Mouse (Mus musculus) limb, embryonic 11.5 days (tissue): ENCODE measurements around the gene Snupn. TPM values are rescaled to one million over a fixed set of nuclear protein-coding genes. Genes with fewer than 3 reads are reported as not detected.
A peak's percentile ranks its signal among the peaks of the same experiment; 100 is the strongest.

Experiments used
- ATAC-seq: fragments of 200-750 bp; cut with Nextera tagmentation; 2 replicates; pipeline ENCODE4 v1.8.0; 2017; ENCODE audit warnings: low read depth; ENCODE audit not compliant: insufficient number of reproducible peaks, low FRiP score, low TSS enrichment
- DNase-seq: peaks from one replicate; pipeline ENCODE4 v3.0.0-alpha.2; 2015; ENCODE audit warnings: low spot score
- H3K27ac ChIP-seq: fragments of 300-500 bp; sonication (generic); replicated peaks from 2 replicates; pipeline ENCODE4 v1.5.1; 2014; ENCODE audit warnings: low read depth, mild to moderate bottlenecking, low read length
- H3K27me3 ChIP-seq: fragments of 300-500 bp; sonication (generic); 2 replicates; pipeline ENCODE4 v1.6.1; 2014; ENCODE audit warnings: mild to moderate bottlenecking, low read length, mixed read lengths; ENCODE audit not compliant: control insufficient read depth, insufficient read depth
- H3K36me3 ChIP-seq: fragments of 300-500 bp; sonication (generic); 2 replicates; pipeline ENCODE4 v1.6.1; 2014; ENCODE audit warnings: mild to moderate bottlenecking, low read length, moderate library complexity, mixed read lengths; ENCODE audit not compliant: control insufficient read depth, insufficient read depth
- H3K4me1 ChIP-seq: fragments of 300-500 bp; sonication (generic); 2 replicates; pipeline ENCODE4 v1.6.1; 2014; ENCODE audit warnings: low read length, mixed read lengths; ENCODE audit not compliant: control insufficient read depth, insufficient read depth
- H3K4me2 ChIP-seq: fragments of 300-500 bp; sonication (generic); 2 replicates; pipeline ENCODE4 v1.6.1; 2014; ENCODE audit warnings: low read depth, mild to moderate bottlenecking, moderate library complexity; ENCODE audit not compliant: severe bottlenecking
- H3K4me3 ChIP-seq: fragments of 300-500 bp; sonication (generic); 2 replicates; pipeline ENCODE4 v1.5.1; 2014; ENCODE audit warnings: low read depth, low read length
- H3K9ac ChIP-seq: fragments of 300-500 bp; sonication (generic); 2 replicates; pipeline ENCODE4 v1.6.1; 2014; ENCODE audit warnings: mild to moderate bottlenecking, low read length
- H3K9me3 ChIP-seq: fragments of 300-500 bp; sonication (generic); 2 replicates; pipeline ENCODE4 v1.6.1; 2016; ENCODE audit warnings: low read length; ENCODE audit not compliant: control insufficient read depth
- WGBS: fragments of 180-500 bp; shearing (Covaris S2); extraction: QIAGEN DNeasy Blood & Tissue Kit; methylation state at CpG from one replicate; pipeline ENCODE4 v1.1.7; 2014; 5-methylcytosine and 5-hydroxymethylcytosine counted together
- polyA plus RNA-seq: library from polyadenylated mRNA; unstranded; fragments of >200 nt; fragmentation: Nextera tagmentation; extraction: Ambion mirVana; gene quantifications from 2 replicates; pipeline ENCODE4 v1.2.1, GENCODE M21; 2014

The Snupn gene
- polyA plus RNA-seq, 1 experiment from 2014 or later: 30.2 TPM

DNA sequence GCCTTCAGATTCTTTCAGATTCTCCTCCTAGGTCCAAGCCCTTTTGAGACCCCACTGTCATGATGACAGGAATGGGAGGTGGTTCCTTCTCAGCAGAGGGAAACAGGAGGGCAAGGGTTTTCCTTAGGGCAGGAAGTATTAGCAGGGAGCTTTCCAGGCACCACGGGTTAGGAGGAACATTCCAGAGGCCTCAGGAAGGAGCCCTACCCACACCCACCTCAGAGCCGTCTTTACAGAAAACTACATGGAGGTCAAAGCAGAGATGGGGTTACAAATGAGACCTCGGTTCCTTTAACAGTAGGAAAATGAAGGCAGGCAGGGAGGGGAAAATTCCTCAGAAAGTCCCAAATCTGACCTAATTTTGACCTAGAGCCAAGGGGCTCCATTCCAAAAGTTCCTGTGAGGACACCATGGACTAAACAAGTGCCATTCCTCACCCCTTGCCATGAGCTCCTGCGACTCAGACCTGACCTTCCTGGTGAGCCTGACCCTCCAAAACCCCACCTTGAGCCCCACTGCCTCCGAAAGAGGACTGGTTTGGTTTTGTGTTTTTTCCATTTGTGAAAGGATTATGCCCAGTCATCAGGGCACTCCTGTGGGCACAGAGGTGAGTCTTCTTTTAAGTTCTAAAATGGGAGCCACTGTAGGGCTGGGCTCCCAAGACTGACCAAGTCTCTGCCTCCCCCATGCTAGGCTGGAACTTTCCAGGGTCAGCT, 34.8 kb upstream of the Snupn start:
- Histone ChIP-seq H3K4me3 (no peak overlapping the region), H3K9ac (no peak overlapping the region), H3K36me3 (peaks cover 6% of the 10 kb centered on the region; the same call in 1 of the 2 replicates), H3K27me3 (no peaks in the 10 kb centered on the region), H3K9me3 (no peaks in the 10 kb centered on the region), H3K4me2 (no peak overlapping the region), H3K27ac (no peak overlapping the region), H3K4me1 (no peaks in the 10 kb centered on the region)
- 79% methylated on average over 5 of the region's 5 CpGs for WGBS
- ATAC-seq: no peak
- DNase-seq: no peak

DNA sequence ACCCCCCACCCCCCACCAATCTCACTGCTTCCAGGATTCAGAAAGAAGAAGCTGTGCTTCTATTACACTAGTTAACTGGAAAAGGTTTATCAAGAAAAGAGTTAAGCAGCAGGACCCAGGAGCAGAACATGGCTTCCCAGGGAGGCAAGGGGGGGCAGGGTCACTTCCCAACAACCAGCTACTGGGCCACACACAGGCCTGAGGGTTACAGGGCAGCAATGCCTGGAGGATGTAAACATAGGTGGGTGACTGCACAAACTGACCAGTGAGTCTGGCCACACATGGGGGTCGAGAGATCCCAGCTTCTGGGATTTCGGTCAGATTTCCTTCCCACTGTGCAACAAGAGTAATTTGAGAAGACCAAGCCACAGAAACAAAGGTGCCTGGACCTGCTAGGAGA, 33.5 kb upstream of the Snupn start:
- DNase-seq (no peak), ATAC-seq (no peak)
- Histone ChIP-seq H3K9me3 (no peaks in the 10 kb centered on the region), H3K9ac (no peak overlapping the region), H3K4me1 (no peaks in the 10 kb centered on the region), H3K4me3 (no peak overlapping the region), H3K27me3 (no peaks in the 10 kb centered on the region), H3K27ac (no peak overlapping the region), H3K4me2 (no peak overlapping the region), H3K36me3 (peaks cover 8% of the 10 kb centered on the region; the same call in 1 of the 2 replicates)
- WGBS: 61% methylated on average over 2 of the region's 2 CpGs

- ATAC-seq (no peak), DNase-seq (no peak)
- peaks cover 8% of the 10 kb centered on the region; the same call in 1 of the 2 replicates for H3K36me3 ChIP-seq
- no peaks in the 10 kb centered on the region for H3K4me1 ChIP-seq
- no peak overlapping the region for H3K9ac ChIP-seq
- no peak overlapping the region for H3K27ac ChIP-seq
- H3K27me3 ChIP-seq: no peaks in the 10 kb centered on the region
- no peak overlapping the region for H3K4me2 ChIP-seq
- no peak overlapping the region for H3K4me3 ChIP-seq
- no peaks in the 10 kb centered on the region for H3K9me3 ChIP-seq
- 93% methylated on average over 13 of the region's 13 CpGs for WGBS
These were observed 32.2 kb upstream of the Snupn start for GRCm38 (mm10) chr9:56918466-56918865.

DNA sequence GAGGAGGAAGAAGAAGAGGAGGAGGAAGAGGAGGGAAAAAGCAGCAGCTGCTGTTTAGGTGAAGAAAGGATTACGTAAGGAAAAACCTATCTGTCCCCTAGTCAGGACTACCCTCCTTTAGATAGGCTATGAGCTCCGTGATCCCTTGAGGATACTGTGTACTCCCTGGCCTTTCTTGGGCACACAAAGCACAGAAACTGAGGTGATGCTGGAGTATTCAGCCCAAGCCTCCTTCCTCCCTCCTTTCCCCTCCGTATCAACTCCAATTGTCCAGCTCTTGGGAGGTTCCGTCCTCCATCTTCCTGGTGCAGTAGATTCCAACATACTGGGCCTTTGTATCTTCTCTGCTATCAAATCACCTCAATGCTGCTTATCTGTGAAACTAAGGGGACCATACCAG, 27.9 kb upstream of the Snupn start:
- no peak overlapping the region for H3K4me2 ChIP-seq
- DNase-seq (no peak), ATAC-seq (no peak)
- H3K4me1 ChIP-seq: peaks cover 28% of the 10 kb centered on the region
- peaks cover 4% of the 10 kb centered on the region; the same call in 1 of the 2 replicates for H3K36me3 ChIP-seq
- WGBS: 91% methylated on average over 4 of the region's 4 CpGs
- no peak overlapping the region for H3K9ac ChIP-seq
- H3K4me3 ChIP-seq: no peak overlapping the region
- no peaks in the 10 kb centered on the region for H3K27me3 ChIP-seq
- no peak overlapping the region for H3K27ac ChIP-seq
- H3K9me3 ChIP-seq: no peaks in the 10 kb centered on the region

DNA sequence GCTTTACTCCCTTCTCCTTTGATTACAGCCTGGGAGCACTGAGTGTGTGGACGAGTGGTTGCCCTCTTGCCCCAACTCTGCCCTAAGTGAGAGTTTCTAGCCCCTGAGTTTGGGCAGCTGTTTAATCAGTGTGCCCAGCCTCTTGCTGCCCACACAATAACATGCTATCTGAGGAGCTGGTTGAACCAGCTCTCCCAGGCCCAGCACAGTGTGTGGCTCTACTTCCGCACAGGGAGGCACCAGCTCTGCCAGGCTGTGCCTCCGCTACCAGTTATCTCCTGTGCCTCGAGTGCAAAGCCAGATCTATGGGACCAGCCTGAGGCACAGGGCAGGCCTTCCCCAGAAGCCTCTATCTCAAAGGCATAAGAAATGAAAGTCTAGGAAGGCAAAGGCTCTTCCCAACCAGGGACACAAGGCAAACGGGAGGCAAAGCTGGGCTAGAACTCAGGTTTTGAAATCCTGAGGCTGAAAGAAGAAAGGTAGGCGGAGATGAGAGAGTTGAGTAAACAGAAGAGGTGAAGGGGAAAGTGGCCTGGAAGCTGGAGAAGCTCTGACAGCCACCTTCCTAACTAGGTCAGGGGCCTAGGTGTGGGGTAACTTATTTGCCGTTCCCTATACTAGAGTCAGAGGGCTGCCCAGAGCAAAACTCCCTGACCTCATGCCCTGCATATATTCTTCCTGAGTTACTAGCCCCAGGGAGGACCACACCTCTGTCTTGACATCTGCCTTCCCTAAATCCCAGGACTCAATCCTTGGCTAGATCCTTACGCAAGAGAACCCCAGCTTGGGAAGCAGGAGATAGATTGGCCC, 26.6 kb upstream of the Snupn start:
- no peaks in the 10 kb centered on the region for H3K9me3 ChIP-seq
- H3K27me3 ChIP-seq: no peaks in the 10 kb centered on the region
- H3K4me2 ChIP-seq: peak overlapping the region; percentile 58
- no peak for ATAC-seq
- H3K4me1 ChIP-seq: peaks cover 30% of the 10 kb centered on the region
- peaks cover 4% of the 10 kb centered on the region; the same call in 1 of the 2 replicates for H3K36me3 ChIP-seq
- WGBS: 70% methylated on average over 8 of the region's 8 CpGs
- H3K9ac ChIP-seq: peak overlapping the region; percentile 51
- no peak overlapping the region for H3K27ac ChIP-seq
- H3K4me3 ChIP-seq: peak overlapping the region; percentile 15
- no peak for DNase-seq

DNA sequence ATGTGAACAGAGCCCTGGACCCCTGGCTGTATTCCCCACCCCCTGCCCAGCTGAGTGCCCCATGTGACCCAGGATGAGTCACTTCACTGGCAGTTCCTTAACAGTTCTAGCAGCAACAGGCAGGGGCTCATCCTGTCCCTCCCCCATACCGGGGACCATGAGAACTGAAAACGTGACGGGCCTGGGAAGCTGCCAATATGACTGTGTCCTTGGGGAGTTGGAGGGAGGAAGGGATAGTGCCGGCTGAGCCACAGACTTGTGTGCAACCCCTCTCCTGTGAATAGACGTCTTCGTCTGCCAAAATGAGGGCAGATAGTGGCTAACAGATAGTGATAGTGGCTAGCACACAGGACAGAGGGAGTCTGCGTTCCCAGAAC, 26.0 kb upstream of the Snupn start:
- H3K27ac ChIP-seq: no peak overlapping the region
- H3K9ac ChIP-seq: no peak overlapping the region
- peak overlapping the region; percentile 15 for H3K4me3 ChIP-seq
- DNase-seq (no peak), ATAC-seq (no peak)
- 39% methylated on average over 7 of the region's 7 CpGs for WGBS
- peaks cover 30% of the 10 kb centered on the region for H3K4me1 ChIP-seq
- peaks cover 4% of the 10 kb centered on the region; the same call in 1 of the 2 replicates for H3K36me3 ChIP-seq
- peak overlapping the region; percentile 58 for H3K4me2 ChIP-seq
- no peaks in the 10 kb centered on the region for H3K9me3 ChIP-seq
- H3K27me3 ChIP-seq: no peaks in the 10 kb centered on the region

DNA sequence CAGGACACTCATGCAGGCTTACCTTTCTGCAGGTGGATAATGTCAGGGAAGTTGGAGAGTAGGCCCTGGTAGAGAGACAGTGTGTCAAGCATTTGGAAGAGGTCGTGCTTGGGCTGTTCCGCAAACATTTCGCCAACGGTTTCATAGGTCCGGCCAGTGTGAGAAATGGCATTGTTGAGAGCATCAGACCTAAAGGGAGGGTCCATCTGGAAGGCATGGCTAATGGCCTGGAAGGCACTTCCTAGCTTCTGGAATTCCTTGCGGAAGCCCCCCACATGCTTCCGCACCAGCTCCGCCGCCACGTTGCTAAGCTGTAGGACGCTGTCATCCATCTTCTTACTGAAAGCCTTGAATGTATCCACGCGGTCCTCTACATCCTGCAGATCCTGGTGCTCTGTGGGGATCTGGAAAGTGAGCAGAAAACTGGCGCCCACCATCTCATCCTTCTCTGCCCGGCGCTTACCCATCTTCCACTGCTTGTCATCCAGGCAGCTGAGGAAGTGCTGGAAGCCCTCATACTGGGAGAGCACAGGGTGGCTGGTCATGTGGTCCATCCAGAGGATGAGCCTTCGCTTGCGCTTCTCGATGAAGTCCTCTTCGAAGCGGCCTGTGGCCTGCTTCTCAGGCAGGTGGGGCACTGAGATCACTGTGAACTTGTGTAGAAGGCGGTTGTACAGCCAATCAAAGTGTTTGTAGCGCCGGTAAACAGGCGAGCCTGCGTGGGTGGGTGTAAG, 25.2 kb upstream of the Snupn start:
- 91% methylated on average over 26 of the region's 26 CpGs for WGBS
- DNase-seq: no peak
- H3K4me2 ChIP-seq: peak overlapping the region; percentile 58
- H3K27me3 ChIP-seq: no peaks in the 10 kb centered on the region
- no peak overlapping the region for H3K27ac ChIP-seq
- peaks cover 30% of the 10 kb centered on the region for H3K4me1 ChIP-seq
- no peak overlapping the region for H3K9ac ChIP-seq
- ATAC-seq: no peak
- H3K36me3 ChIP-seq: peaks cover 4% of the 10 kb centered on the region; the same call in 1 of the 2 replicates
- H3K4me3 ChIP-seq: 0 out of 2 replicates have a peak overlapping the region, but pooled peaks have one; percentile 15
- H3K9me3 ChIP-seq: no peaks in the 10 kb centered on the region

DNA sequence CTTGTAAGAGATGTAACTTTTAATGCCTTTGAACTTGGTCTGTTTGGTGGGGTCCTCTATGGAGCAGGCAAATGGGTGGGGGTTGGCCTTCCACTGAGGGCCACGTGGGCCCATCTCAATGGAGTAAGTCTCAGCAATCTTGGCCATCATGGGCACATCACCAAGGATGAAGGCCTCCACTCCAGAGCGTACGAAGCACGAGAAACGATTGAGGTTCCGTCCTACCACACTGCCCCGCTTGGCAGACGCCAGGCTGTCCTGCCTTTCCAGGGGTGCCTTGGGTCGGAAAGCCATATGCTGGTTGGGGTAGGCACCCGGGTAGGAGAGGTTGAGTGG, 24.7 kb upstream of the Snupn start:
- ATAC-seq (no peak), DNase-seq (no peak)
- Histone ChIP-seq H3K27ac (no peak overlapping the region), H3K4me1 (peaks cover 30% of the 10 kb centered on the region), H3K4me3 (no peak overlapping the region), H3K9me3 (no peaks in the 10 kb centered on the region), H3K9ac (no peak overlapping the region), H3K36me3 (peaks cover 4% of the 10 kb centered on the region; the same call in 1 of the 2 replicates), H3K27me3 (no peaks in the 10 kb centered on the region), H3K4me2 (peak overlapping the region; percentile 90; the same call in 1 of the 2 replicates)
- 96% methylated on average over 10 of the region's 10 CpGs for WGBS
